Mouse (Mus musculus) CH12.LX (cell line): Measurements from ENCODE around the gene Gm17387. TPM values are rescaled to one million over a fixed set of nuclear protein-coding genes. Genes with fewer than 3 reads are reported as not detected.

Source experiments
- DNase-seq: peaks from one replicate; pipeline ENCODE4 v3.0.0-alpha.2; 2013; ENCODE audit errors: extremely low read depth
- H3K27ac ChIP-seq: 2 replicates; pipeline ENCODE4 v1.5.1; 2012; ENCODE audit warnings: low read depth, mild to moderate bottlenecking, control low read depth, moderate library complexity; ENCODE audit not compliant: insufficient read depth
- H3K27me3 ChIP-seq: replicated peaks from 2 replicates; pipeline ENCODE3; 2012; ENCODE audit warnings: inconsistent platforms
- H3K36me3 ChIP-seq, 2 experiments: replicated peaks in 1 of 2; 2 replicates each; pipeline versions ENCODE3 to v1.6.1; 2012; ENCODE audit warnings: inconsistent platforms in 1 of 2, low read length in 1 of 2, mild to moderate bottlenecking in 1 of 2, mixed read lengths in 1 of 2, moderate library complexity in 1 of 2; ENCODE audit not compliant: control insufficient read depth in 1 of 2, insufficient read depth in 1 of 2
- H3K4me1 ChIP-seq, 2 experiments: 2 replicates each; pipeline ENCODE4 v1.6.1; 2012; ENCODE audit warnings: inconsistent platforms in 1 of 2, moderate library complexity in 1 of 2; ENCODE audit not compliant: insufficient read depth in 2 of 2, control insufficient read depth in 1 of 2
- H3K4me2 ChIP-seq: 2 replicates; pipeline ENCODE4 v1.6.1; 2012; ENCODE audit warnings: low read depth, mild to moderate bottlenecking, control low read depth; ENCODE audit not compliant: poor library complexity, insufficient read depth, severe bottlenecking
- H3K4me3 ChIP-seq, 3 experiments: fragments of 150-350 bp in 1 of 3; sonication (generic) in 1 of 3; replicated peaks in 1 of 3; 2 replicates each; pipeline versions ENCODE3 to v1.5.1; 2011 to 2012; ENCODE audit warnings: low read depth in 2 of 3, low read length in 2 of 3, mild to moderate bottlenecking in 2 of 3, moderate library complexity in 2 of 3, control low read depth in 1 of 3, improper control_type of control experiment in 1 of 3, inconsistent platforms in 1 of 3, mixed read lengths in 1 of 3; ENCODE audit not compliant: poor library complexity in 1 of 3
- H3K79me2 ChIP-seq: replicated peaks from 2 replicates; pipeline ENCODE4 v1.6.1; 2012; ENCODE audit warnings: mild to moderate bottlenecking, moderate library complexity; ENCODE audit not compliant: control insufficient read depth, poor library complexity, insufficient read depth, severe bottlenecking; ENCODE audit errors: extremely low read depth
- H3K9ac ChIP-seq: 2 replicates; pipeline ENCODE4 v1.6.1; 2012; ENCODE audit warnings: low read depth, mild to moderate bottlenecking, control low read depth, moderate library complexity; ENCODE audit not compliant: insufficient read depth
- H3K9me3 ChIP-seq: replicated peaks from 2 replicates; pipeline ENCODE3; 2012; ENCODE audit warnings: low read length, inconsistent platforms, mixed read lengths
- ELF1 ChIP-seq: IDR thresholded peaks from 2 replicates; pipeline ENCODE4 v1.6.1; 2014; ENCODE audit warnings: low read depth, mild to moderate bottlenecking, inconsistent platforms, low read length, improper control_type of control experiment
- EP300 ChIP-seq: IDR thresholded peaks from 2 replicates; pipeline ENCODE4 v1.6.1; 2011; ENCODE audit warnings: low read length, improper control_type of control experiment
- ETS1 ChIP-seq: conservative IDR thresholded peaks from 2 replicates; pipeline ENCODE4 v1.6.1; 2012; ENCODE audit warnings: low read depth, mild to moderate bottlenecking, inconsistent platforms, low read length, improper control_type of control experiment, moderate library complexity
- IRF4 ChIP-seq: IDR thresholded peaks from 2 replicates; pipeline ENCODE4 v1.6.1; 2014; ENCODE audit warnings: low read depth, mild to moderate bottlenecking, inconsistent platforms, low read length, improper control_type of control experiment
- MAFK ChIP-seq: IDR thresholded peaks from 2 replicates; pipeline ENCODE4 v1.6.1; 2011; ENCODE audit warnings: low read length, improper control_type of control experiment; ENCODE audit not compliant: insufficient replicate concordance
- MAX ChIP-seq: IDR thresholded peaks from 2 replicates; pipeline ENCODE4 v1.6.1; 2011; ENCODE audit warnings: low read length, improper control_type of control experiment
- MAZ ChIP-seq: IDR thresholded peaks from 2 replicates; pipeline ENCODE4 v1.6.1; 2012; ENCODE audit warnings: low read depth, mild to moderate bottlenecking, inconsistent platforms, low read length, improper control_type of control experiment, moderate library complexity
- MEF2A ChIP-seq: IDR thresholded peaks from 2 replicates; pipeline ENCODE4 v1.6.1; 2014; ENCODE audit warnings: low read depth, mild to moderate bottlenecking, inconsistent platforms, low read length, improper control_type of control experiment, borderline replicate concordance
- MXI1 ChIP-seq: IDR thresholded peaks from 2 replicates; pipeline ENCODE4 v1.6.1; 2011; ENCODE audit warnings: mild to moderate bottlenecking, low read depth, low read length, improper control_type of control experiment
- NELFE ChIP-seq: IDR thresholded peaks from 2 replicates; pipeline ENCODE4 v1.6.1; 2011; ENCODE audit warnings: low read depth, low read length, improper control_type of control experiment
- NRF1 ChIP-seq: IDR thresholded peaks from 2 replicates; pipeline ENCODE4 v1.6.1; 2014; ENCODE audit warnings: low read depth, mild to moderate bottlenecking, inconsistent platforms, low read length, improper control_type of control experiment, moderate library complexity
- POLR2A ChIP-seq: IDR thresholded peaks from 2 replicates; pipeline ENCODE4 v1.6.1; 2011; ENCODE audit warnings: low read depth, mild to moderate bottlenecking, improper control_type of control experiment, low read length
- POLR2AphosphoS2 ChIP-seq: IDR thresholded peaks from 2 replicates; pipeline ENCODE4 v1.6.1; 2011; ENCODE audit warnings: low read depth, low read length, improper control_type of control experiment
- RCOR1 ChIP-seq: conservative IDR thresholded peaks from 2 replicates; pipeline ENCODE4 v1.6.1; 2012; ENCODE audit warnings: low read depth, mild to moderate bottlenecking, inconsistent platforms, low read length, improper control_type of control experiment
- TBP ChIP-seq: conservative IDR thresholded peaks from 2 replicates; pipeline ENCODE4 v1.6.1; 2011; ENCODE audit warnings: low read depth, low read length, improper control_type of control experiment
- UBTF ChIP-seq: IDR thresholded peaks from 2 replicates; pipeline ENCODE4 v1.6.1; 2012; ENCODE audit warnings: low read depth, mild to moderate bottlenecking, inconsistent platforms, low read length, improper control_type of control experiment, moderate library complexity
- ZC3H11A ChIP-seq: IDR thresholded peaks from 2 replicates; pipeline ENCODE4 v1.6.1; 2012; ENCODE audit warnings: low read depth, mild to moderate bottlenecking, inconsistent platforms, low read length, improper control_type of control experiment
- ZMIZ1 ChIP-seq: IDR thresholded peaks from 2 replicates; pipeline ENCODE4 v1.6.1; 2012; ENCODE audit warnings: low read depth, mild to moderate bottlenecking, inconsistent platforms, low read length, improper control_type of control experiment
- ZNF384 ChIP-seq: IDR thresholded peaks from 2 replicates; pipeline ENCODE4 v1.6.1; 2012; ENCODE audit warnings: low read depth, low read length, improper control_type of control experiment, inconsistent platforms
- dilution Hi-C: fragments of 300-500 bp; cut with MboI; formaldehyde crosslinking; loops from 2 replicates; pipeline ENCODE4 v1.14.3; 2020; ENCODE audit warnings: low sequenced_read_pairs; ENCODE audit not compliant: extremely low pct_unique_long_range_greater_than_20kb, extremely low pct_ligation_motif_present
- in situ Hi-C: fragments of 300-500 bp; cut with MboI; formaldehyde crosslinking; loops from 3 replicates; pipeline ENCODE4 v1.14.3; 2019; ENCODE audit warnings: low sequenced_read_pairs, low pct_ligation_motif_present, low pct_unique_long_range_greater_than_20kb, mixed read lengths
- polyA plus RNA-seq: library from polyadenylated mRNA; unstranded; fragments of >175 nt; gene quantifications from 2 replicates; pipeline ENCODE4 v1.2.1, GENCODE M21; 2012; ENCODE audit warnings: low read depth; ENCODE audit not compliant: insufficient read length
- total RNA-seq, 2 experiments: library from RNA; depleted of rRNA; stranded (reverse); fragments of 300-350 nt in 1 of 2; fragments of >200 nt in 1 of 2; gene quantifications; 2 replicates each; pipeline ENCODE4 v1.2.3; 2012 to 2014

Gene Gm17387
- total and polyA plus RNA-seq, 3 experiments: not detected

GRCm38 (mm10) chr7:141060426-141061242 lies 31.7 kb downstream of the Gm17387 start, which contains the start of gene B4galnt4:
Gene B4galnt4 (plus strand): TSS chr7:141061104.
- Histone ChIP-seq H3K9ac (peak within 1 kb of the TSS; percentile 38), H3K9me3 (peaks cover 12% of the 10 kb centered on the region), H3K4me1 (peaks cover 21 to 38% of the 10 kb centered on the region in 2 experiments), H3K4me3 (peak within 1 kb of the TSS; percentile 12 to 65 (median 46)), H3K79me2 (no peaks in the 10 kb centered on the region), H3K27me3 (peaks cover 75% of the 10 kb centered on the region), H3K36me3 (no peaks in the 10 kb centered on the region), H3K4me2 (peak within 1 kb of the TSS; percentile 92), H3K27ac (no peak within 1 kb of the TSS)
- in situ Hi-C loops: no loop called here
- TF ChIP-seq IRF4: no peak
- TF ChIP-seq ZC3H11A: no peak
- peak; percentile 61 for TF ChIP-seq POLR2A
- no peak for TF ChIP-seq MEF2A
- TF ChIP-seq ETS1: no peak
- TF ChIP-seq ZMIZ1: 0 out of 2 replicates have a peak, but pooled peaks have one; percentile 26
- no peak for TF ChIP-seq MAFK
- TF ChIP-seq ELF1: no peak
- 0 out of 2 replicates have a peak, but pooled peaks have one; percentile 22 for TF ChIP-seq NELFE
- peak; percentile 50; the same call in 1 of the 2 replicates for TF ChIP-seq MXI1
- 0 out of 2 replicates have a peak, but pooled peaks have one; percentile 22 for TF ChIP-seq MAX
- TF ChIP-seq NRF1: no peak
- no peak for TF ChIP-seq RCOR1
- TF ChIP-seq ZNF384: no peak
- no peak for TF ChIP-seq EP300
- TF ChIP-seq UBTF: no peak
- TF ChIP-seq TBP: no peak
- TF ChIP-seq POLR2AphosphoS2: no peak
- dilution Hi-C loops: no loop called here
- no peak for DNase-seq

DNA sequence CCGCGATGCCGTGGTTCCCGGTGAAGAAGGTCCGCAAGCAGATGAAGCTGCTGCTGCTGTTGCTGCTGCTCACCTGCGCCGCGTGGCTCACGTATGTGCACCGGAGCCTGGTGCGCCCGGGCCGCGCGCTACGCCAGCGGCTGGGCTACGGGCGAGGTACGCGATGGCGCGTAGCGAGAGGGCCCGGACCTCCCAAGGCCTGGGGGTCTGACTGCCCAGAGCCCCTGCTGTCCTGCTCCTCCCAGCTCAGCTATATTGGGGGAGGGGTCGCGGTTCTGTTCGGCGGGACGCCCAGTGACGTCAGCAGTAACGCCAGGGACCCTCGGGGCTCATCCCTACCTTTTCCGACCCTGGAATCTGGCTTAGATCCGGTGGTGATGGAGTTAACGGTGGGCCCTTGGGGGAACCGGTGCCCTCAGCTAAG lies 32.4 kb downstream of the Gm17387 start:
- in situ Hi-C loops: no loop called here
- peak; percentile 0; the same call in 1 of the 2 replicates for TF ChIP-seq MXI1
- no peak for TF ChIP-seq MAZ
- Histone ChIP-seq H3K4me3 (peak overlapping the region; percentile 12 to 65 (median 21)), H3K9ac (peak overlapping the region; percentile 38), H3K79me2 (no peaks in the 10 kb centered on the region), H3K9me3 (peaks cover 10% of the 10 kb centered on the region), H3K27ac (no peak overlapping the region), H3K36me3 (no peaks in the 10 kb centered on the region), H3K27me3 (peaks cover 82% of the 10 kb centered on the region), H3K4me2 (peak overlapping the region; percentile 92), H3K4me1 (peaks cover 21 to 40% of the 10 kb centered on the region in 2 experiments)
- no peak for DNase-seq
- dilution Hi-C loops: no loop called here
